Mouse (Mus musculus): ENCODE measurements around the gene Grm1. TPM values are rescaled to one million over a fixed set of nuclear protein-coding genes. Genes with fewer than 3 reads are reported as not detected.
"Not testable (repeated sequence)": the region's sequence is repeated elsewhere in the genome, so short reads cannot be mapped to it uniquely, and the experiment has no call there.

Grm1 gene
- polyA plus RNA-seq (2012; rRNA removed): not detected in 2 replicates

- 10% methylated on average over 32 of the region's 32 CpGs for WGBS
- DNase-seq (ENCODE audit: low read depth, low spot score): no peak
Observed at GRCm38 (mm10) chr10:11081611-11082398, at the start of gene Grm1. Grm1 (minus strand) TSS chr10:11082356.

- no peak for DNase-seq (ENCODE audit: low read depth, low spot score)
- 92% methylated on average over 2 of the region's 2 CpGs for WGBS
Observed at GRCm38 (mm10) chr10:11121781-11122180, 39.6 kb upstream of the Grm1 start.

GRCm38 (mm10) chr10:11098475-11099044 is 16.4 kb upstream of the Grm1 start:
- WGBS: 87% methylated on average over 4 of the region's 4 CpGs
- DNase-seq (ENCODE audit: low read depth, low spot score): no peak

GRCm38 (mm10) chr10:11086348-11086747 is 4.2 kb upstream of the Grm1 start:
- WGBS: 57% methylated on average over 3 of the region's 3 CpGs
- no peak for DNase-seq (ENCODE audit: low read depth, low spot score)

- WGBS: 16% methylated on average over 25 of the region's 25 CpGs
- no peak for DNase-seq (ENCODE audit: low read depth, low spot score)
Observed at GRCm38 (mm10) chr10:11080725-11081610, 1.2 kb downstream of the Grm1 start.

GRCm38 (mm10) chr10:11080013-11080724 is 2.0 kb downstream of the Grm1 start:
- WGBS: 21% methylated on average over 33 of the region's 33 CpGs
- DNase-seq (ENCODE audit: low read depth, low spot score): no peak

GRCm38 (mm10) chr10:11079506-11079905 is 2.6 kb downstream of the Grm1 start:
- WGBS: 58% methylated on average over 8 of the region's 8 CpGs
- DNase-seq (ENCODE audit: low read depth, low spot score): no peak

GRCm38 (mm10) chr10:11065136-11065535 is 17.0 kb downstream of the Grm1 start:
- DNase-seq (ENCODE audit: low read depth, low spot score): no peak
- WGBS: 77% methylated on average over 2 of the region's 2 CpGs

- 67% methylated on average over 10 of the region's 10 CpGs for WGBS
- DNase-seq (ENCODE audit: low read depth, low spot score): no peak
Observed at GRCm38 (mm10) chr10:11061318-11062071, 20.7 kb downstream of the Grm1 start.

- WGBS: 81% methylated on average over 7 of the region's 7 CpGs
- DNase-seq (ENCODE audit: low read depth, low spot score): no peak
Observed at GRCm38 (mm10) chr10:11049361-11049760, 32.8 kb downstream of the Grm1 start.

- DNase-seq (ENCODE audit: low read depth, low spot score): not testable (repeated sequence)
- WGBS: 50% methylated on average over 13 of the region's 13 CpGs
Observed at GRCm38 (mm10) chr10:11045421-11045820, 36.7 kb downstream of the Grm1 start.

GRCm38 (mm10) chr10:11044455-11045106 is 37.6 kb downstream of the Grm1 start:
- 85% methylated on average over 1 of the region's 1 CpGs for WGBS
- DNase-seq (ENCODE audit: low read depth, low spot score): no peak

GRCm38 (mm10) chr10:11039323-11039722 is 42.8 kb downstream of the Grm1 start:
- no peak for DNase-seq (ENCODE audit: low read depth, low spot score)

GRCm38 (mm10) chr10:11032221-11032620 is 49.9 kb downstream of the Grm1 start:
- DNase-seq (ENCODE audit: low read depth, low spot score): no peak
- WGBS: 56% methylated on average over 2 of the region's 2 CpGs

- no peak for DNase-seq (ENCODE audit: low read depth, low spot score)
- WGBS: 46% methylated on average over 6 of the region's 6 CpGs
Observed at GRCm38 (mm10) chr10:11025764-11026518, 56.2 kb downstream of the Grm1 start.

- WGBS: 72% methylated on average over 2 of the region's 2 CpGs
- DNase-seq (ENCODE audit: low read depth, low spot score): no peak
Observed at GRCm38 (mm10) chr10:11018970-11019531, 63.1 kb downstream of the Grm1 start.

GRCm38 (mm10) chr10:11013653-11014052 is 68.5 kb downstream of the Grm1 start:
- 53% methylated on average over 3 of the region's 3 CpGs for WGBS
- no peak for DNase-seq (ENCODE audit: low read depth, low spot score)

GRCm38 (mm10) chr10:10996766-10997165 is 85.4 kb downstream of the Grm1 start:
- no peak for DNase-seq (ENCODE audit: low read depth, low spot score)
- WGBS: 63% methylated on average over 1 of the region's 1 CpGs
